Mouse (Mus musculus) lung, postnatal 14 days (tissue): ENCODE measurements around the gene Cela2a.
"Not testable (repeated sequence)": the region's sequence is repeated elsewhere in the genome, so short reads cannot be mapped to it uniquely, and the experiment has no call there.

ENCODE experiments used
- DNase-seq: peaks from one replicate; pipeline ENCODE4 v3.0.0; 2021

Cela2a gene

DNA sequence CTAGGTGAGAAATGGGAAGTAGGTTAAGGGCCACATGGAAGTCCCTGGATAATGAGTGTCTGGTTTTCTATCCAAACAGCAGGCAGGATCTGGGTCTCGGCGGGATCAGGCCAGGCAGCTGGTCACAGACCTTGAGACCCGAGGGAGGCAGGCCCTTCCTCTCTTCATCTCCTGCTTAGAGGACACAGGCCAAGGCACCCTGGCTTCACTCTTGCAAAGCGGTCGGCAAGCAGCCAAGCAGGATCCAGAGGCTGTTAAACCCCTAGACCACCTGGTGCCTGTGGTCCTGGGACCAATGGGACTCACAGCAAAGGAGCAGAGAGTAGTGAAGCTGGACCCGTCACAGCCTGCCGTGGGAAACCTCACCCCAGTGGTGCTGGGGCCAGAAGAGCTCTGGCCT lies 29.6 kb downstream of the Cela2a start:
- DNase-seq: no peak

DNA sequence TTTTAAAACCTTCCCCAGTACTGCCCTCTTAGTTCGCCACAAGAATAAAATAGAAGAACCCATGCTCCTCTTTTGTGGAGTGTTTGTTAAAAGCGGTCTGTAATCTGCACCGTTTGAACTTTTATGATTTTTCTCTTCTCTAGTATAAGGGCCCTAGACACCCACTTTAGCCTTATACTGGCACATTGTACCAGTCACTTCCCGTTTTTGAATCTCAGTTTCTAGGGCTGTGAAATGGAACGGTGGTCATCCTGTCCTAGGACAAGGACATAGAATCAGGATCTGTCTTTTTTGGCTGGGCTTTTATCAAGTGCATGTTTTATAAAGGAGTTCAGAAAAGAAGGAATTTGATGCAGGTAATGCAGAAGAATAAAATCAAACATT lies 31.8 kb downstream of the Cela2a start:
- DNase-seq: no peak

DNA sequence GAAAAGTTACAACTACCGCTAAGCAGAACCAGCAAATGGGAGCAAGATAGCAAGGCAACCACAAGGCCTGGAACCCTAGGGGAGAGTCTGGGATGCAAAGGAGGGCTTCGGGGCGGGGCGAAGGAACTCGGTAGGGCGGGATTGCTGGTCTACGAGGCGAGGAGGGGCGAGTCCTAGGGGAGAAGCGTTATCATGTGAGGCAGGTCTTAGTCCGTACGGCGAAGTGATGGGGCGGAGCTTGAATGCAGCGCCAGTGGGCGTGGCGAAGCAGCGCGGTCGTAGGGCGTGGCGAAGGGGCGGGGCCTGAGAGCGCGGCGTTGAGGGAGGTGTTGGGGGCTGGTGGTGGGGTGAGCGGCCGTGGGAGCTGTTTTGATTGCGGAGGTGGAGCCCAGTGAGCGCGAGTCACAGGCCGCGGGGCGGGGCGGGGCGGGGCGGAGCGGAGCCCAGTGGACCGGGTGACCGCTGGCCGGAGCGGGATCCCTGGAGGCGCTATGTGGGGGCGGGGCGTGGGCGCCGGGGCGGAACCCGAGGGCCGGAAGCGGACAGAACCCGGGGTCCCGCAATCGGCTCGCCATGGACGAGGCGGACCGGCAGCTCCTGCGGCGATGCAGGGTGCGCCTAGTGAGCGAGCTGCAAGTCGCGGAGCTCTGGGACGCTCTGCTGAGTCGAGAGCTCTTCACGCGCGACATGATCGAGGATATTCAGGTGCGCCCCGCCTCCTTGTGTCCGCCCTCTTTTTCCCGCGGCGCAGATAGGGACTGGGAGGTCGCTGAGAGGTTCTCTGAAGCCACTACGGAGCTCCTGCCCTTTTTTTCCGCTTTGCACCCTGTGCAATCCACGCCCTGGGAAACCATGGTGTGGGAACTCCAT lies 32.4 kb downstream of the Cela2a start, which contains the start of gene Casp9:
Gene Casp9, plus strand, starts transcription at position 331 of the 870 bp plus-strand sequence.
- peak; percentile 99 for DNase-seq

DNA sequence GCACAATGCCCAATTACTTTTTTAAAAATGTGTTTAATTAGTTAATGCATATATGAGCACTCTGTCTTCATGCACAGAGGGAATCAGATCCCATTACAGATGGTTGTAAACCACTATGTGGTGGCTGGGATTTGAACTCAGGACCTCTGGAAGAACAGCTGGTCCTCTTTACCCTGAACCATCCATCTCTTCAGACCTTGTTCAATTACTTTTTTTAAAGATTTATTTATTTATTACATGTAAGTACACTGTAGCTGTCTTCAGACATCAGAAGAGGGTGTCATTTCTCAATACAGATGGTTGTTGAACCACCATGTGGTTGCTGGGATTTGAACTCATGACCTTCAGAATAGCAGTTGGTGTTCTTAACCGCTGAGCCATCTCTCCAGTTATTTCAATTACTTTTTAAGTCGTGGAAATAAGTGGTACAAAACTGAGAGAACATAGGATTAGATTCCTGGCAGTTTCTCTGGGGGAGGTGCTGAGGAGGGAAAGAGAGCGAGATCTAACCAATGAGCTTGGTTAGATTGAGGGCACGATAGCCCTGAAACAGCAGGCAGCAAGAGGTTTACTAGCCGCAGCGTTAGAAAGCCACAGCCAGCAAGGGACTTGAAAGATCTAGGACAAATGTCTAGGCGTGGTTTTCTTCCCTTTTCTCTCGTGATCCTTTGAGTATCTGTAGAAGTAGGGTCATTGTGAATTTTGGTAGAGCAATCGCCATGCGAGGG lies 33.2 kb downstream of the Cela2a start:
- DNase-seq: peak; percentile 15

DNA sequence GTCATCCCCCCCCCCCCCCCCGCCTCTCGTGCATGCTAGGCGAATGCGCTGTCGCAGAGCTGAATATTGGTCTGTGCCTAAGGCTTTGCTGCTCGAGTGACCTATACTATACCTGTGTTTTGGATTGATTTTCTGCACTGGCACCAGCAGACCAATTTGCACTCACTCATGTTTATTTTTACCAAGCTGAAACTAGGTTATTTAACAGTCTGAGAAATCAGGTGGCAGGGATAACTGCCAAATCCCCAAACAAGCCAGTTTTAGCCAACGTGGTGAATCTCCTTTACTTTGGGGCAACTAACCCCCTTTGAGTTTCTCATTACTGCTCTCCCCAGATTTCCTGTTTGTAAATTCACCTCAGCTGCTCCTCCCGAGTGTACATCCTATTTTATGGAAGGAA lies 34.0 kb downstream of the Cela2a start:
- DNase-seq: no peak

DNA sequence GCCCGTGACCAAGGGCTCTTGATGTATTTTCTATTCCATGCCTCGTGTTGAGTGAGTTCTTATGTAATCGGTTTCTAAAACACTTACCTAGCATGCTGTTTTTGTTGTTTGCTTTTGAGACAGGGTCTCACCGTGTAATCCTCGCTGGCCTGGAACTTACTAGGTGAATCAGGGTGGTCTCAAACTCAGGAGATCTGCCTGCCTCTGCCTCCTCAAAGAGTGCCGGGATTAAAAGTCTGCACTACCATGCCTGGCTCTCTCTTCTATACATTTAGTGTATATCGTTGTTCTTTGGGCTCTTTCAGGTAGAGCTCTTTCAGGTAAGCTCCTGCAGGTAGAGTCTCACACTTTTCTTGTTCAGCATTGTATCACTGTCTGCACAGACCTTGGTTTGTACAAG lies 34.5 kb downstream of the Cela2a start:
- DNase-seq: no peak

DNA sequence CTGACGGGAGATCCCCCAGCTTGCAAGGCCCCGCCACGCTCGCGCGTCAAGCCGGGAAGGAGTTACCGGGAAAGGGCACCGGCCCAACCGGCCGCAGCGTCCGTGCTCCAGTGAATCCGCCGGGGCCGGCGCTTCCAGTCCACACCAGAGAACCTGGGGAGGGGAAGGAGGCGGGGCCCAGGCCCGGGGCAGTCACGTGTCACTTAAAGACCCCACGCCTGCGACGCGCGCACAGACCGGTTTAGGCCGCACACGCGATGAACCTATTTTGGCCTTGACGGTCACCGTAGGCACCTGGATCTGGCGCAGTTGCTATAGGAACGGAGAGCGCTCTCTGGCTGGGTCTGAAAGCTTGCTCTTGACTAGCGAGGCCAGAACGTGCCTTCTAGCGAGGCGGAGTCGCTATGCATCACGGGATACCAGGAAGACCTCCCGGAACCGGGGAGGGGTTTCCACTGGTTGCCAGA lies 35.4 kb downstream of the Cela2a start, which contains the start of gene Dnajc16:
Gene Dnajc16, minus strand, starts transcription at position 408 of the 467 bp plus-strand sequence.
- DNase-seq: peak; percentile 97

DNA sequence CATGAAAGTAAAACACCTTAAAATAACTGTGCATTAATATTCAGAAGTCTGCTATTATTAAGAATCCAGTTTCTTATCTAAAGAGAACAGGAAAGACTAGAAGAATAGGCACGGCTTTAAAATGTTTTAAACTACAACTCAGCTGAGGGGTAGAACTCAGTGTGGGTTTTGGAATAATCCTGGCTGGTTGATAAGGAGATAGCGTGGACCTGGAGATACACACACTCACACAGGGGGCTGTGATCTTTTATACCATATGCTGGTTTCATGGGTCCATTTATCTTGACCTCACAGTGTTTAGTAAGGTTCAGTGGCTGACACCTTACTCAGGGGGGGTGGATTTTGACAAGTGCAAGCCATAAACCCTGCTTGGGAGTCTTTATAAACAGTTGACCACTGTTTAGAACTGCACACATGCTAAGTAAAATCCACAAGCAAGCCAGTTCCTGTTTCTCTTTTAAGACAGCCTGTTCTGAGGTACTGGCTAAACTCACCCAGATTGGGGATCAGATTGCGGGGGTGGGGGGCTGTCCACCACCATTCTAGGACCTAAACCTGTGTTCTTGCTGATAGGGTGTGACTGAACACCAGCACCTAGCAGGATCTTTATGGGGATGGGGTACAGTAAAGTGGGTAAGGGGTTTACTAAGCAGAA lies 36.3 kb downstream of the Cela2a start:
- DNase-seq: no peak

DNA sequence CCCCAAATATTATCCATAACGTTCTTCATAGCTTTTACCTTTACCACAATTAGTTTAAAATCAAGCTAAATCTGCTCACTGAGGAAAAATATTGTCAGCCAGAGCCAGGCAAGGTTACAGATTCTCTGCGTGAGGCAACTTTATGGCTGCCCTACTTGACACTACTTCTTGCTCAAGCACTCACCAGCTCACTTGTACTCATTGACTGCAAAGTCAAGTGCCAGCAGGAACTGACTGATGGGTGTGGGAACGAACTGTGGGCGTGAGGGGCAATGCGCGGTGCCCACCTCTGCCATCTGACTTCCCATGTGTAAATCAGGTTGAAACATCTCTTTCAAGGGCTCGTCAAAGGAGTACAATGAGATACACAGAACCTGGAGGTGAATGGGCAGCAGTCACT lies 38.5 kb downstream of the Cela2a start:
- peak; percentile 33 for DNase-seq

DNA sequence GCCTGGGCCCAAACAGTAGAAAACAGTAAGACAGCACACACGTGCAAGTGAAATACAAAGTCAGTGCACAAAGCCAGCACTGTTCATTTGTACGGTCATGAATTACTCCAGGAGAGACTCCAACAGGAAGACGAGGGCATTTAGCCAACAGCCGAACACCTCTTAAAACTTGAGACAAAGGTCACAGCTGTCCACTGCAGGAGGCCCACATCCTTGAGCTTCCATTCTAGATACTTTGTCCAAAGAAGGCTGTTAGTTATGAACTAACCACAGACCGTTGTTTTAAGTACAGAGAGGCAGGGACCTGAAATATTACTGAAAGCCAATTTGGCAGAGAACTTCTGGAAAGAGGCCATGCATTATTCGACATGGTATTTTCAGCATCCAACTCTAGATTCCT lies 38.9 kb downstream of the Cela2a start:
- no peak for DNase-seq

DNA sequence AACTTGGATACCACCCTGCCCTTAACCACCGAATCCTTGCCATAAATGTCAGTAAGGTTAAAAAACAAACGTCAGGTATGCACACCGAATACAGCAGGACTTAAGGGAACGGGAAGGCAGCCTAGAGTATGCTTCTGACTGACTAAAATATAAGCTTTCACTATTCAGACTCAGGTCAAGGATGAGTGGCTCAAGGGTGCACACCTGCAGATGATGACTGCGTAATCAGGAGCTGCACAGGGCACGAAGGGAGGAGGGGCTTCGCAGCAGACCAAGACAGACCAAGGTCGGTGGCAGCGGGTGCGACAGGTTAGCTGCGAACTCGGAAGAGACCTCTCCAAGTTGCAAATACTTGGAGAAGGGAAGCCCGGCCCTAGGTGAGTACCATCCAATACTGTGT lies 39.8 kb downstream of the Cela2a start:
- no peak for DNase-seq

DNA sequence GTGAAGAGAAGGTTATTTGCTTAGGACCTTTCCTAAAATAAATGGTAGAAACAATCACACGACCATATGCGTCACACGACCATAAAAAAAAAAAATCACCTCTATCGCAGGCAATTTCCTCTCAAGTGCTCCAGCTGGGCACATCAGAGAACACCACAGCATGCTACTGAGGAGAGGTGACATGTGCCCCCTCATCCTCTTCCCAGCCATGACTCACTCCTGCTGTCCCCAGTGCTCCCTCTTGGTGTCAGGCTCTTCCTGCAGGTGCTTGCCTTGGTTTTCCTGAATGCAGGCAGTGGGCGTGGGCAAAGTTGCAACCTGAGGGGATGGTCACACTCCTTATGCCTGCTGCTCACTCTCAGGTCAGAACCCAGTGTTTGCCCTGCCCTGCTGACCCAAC lies 41.1 kb downstream of the Cela2a start:
- no peak for DNase-seq

DNA sequence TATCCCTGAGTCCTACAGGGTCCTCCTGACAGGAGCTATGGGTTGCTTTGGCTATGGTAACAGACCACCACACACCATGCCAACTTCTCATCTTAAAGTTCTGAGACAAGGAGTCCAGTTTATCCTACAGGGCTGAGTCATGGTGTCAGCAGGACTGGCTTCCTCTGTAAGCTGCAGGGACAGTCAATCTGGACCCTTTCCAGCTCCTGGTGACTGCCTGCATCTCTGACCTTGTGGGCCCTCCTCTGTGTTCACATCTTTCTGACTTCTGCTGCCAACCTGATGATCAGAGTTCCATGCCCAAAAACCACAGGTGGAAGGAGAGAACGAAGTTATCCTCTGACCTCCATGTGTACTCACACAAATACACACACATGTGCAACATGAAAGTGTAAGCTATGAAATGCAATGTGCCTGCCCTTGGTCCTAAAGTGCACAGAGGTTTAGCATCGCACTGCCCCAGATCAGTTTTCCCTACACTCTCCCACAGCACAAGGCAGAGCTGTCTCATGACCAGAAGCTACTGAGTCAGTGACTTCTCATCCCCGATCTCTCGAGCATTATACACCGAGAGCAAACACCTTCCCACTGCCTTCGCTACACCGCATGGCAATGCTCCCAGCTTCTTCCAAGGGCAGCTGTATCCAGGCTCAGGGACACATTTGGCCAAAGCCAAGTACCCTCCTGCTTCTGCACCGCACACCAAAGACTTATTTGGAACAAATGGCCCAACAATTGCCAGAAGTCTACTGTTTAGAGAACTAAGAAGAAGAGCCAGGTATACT lies 44.6 kb downstream of the Cela2a start:
- no peak for DNase-seq

DNA sequence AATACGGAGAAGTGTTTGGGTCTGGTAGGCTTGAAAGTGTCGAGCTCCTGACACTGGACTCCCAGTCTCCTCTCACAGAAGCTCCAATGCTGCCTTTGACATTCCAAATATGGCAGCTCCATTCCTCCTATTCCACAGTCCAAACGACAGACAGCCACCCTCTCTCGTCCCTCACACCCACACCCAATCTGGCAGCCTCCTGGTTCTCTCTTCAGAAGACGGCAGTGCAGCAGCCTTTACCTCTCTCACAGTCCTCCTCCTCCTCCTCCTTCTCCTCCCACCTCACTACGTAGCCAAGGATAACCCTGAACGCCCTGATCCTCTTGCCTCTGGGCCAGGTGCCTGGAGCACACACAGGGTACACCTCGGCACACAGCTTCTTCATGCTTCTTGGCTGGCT lies 46.1 kb downstream of the Cela2a start:
- no peak for DNase-seq

DNA sequence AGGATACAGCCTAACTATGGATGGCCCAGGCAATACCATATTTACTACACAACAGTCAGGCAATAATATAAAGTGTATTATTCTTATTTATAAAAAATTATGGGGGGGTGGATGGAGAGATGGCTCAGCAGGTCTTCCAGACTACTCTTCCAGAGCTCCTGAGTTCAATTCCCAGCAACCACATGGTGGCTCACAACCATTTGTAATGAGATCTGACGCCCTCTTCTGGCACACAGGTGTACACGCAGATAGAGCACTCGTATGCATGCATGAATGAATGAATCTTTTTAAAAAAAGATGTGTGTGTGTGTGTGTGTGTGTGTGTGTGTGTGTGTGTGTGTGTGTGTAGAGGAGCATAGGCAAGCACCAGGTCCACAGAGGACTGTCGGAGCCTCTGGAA lies 52.9 kb downstream of the Cela2a start:
- not testable (repeated sequence) for DNase-seq

DNA sequence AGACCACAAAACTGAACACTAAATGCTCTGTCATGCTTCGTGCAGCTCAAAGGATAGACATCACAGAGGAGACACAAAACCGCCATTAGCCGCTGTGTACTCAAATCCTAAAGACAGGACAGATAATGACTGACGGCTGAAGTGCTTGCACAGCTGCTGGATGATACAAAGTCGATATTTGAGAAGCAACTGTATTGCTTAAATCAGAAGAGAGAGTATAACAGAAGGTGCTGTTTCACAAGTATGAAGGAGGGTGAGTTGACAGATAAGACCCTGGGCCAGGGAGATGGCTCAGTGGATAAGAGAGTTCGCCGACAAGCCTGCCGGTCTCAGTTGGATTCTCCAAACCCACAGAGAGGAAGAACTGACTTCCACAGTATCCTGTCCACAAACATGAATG lies 54.1 kb downstream of the Cela2a start:
- no peak for DNase-seq

DNA sequence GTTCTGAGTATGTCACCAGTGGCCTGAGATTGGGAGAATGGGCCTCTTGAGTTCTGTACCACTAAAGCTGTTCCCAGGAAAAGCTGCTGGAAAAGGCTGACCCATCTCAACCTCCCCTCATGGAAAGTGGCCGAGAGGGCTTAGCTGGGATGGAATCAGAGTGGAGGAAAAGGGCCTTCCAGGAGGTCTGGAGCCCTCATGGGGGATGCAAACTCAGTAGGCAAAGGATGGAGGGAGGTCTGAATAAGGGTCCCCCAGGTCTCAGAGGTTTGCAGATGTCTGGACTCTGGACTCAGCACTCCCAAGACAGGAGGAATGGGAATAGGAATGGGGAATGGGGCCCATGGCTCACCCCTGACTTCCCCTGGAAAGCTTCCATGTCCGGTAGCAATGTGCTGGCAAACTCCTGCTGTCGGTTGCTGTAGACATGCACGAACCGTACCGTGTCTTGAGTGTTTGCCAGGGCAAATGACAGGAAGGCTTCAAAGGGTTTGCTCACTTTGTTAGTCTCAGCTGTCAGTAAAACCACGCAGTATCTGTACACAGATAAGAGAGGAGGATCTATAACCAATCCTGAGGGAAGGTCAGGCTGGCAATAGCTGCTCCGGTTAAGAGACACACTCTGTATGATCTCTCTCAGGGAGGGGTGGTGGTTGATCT lies 56.3 kb downstream of the Cela2a start:
- DNase-seq: no peak

DNA sequence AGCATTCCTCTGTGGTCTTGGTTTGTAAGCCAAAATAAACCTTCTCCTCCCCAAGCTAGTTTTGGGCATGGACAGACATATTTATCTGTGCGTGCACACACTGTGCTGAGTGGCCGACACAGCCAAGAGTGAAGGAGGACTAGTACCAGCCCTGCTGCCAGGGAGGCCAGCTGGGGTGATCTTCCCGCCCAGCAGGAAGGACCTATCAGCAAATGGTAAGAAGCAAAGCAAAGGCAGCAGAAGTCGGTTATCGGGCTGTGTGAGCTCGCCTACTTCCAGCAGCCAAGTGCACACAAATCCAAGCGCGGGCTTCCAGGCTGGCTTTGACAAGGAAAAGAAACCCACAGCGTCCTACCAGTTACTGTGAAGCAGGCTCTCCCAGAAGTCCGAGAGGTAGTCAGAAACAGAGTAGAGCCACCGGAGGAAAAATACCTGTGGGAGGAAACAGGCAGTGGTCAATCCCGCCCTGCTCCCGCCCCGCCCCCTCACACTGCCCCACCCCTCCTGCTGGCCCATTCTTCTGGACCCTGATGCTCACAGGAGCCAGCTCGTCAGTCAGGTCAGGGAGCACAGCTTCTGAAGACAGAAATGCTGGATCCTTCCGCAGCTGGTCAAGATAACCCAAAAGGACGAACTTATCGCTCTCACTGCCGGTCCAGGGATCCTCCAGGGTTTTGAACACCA lies 58.5 kb downstream of the Cela2a start:
- DNase-seq: no peak

DNA sequence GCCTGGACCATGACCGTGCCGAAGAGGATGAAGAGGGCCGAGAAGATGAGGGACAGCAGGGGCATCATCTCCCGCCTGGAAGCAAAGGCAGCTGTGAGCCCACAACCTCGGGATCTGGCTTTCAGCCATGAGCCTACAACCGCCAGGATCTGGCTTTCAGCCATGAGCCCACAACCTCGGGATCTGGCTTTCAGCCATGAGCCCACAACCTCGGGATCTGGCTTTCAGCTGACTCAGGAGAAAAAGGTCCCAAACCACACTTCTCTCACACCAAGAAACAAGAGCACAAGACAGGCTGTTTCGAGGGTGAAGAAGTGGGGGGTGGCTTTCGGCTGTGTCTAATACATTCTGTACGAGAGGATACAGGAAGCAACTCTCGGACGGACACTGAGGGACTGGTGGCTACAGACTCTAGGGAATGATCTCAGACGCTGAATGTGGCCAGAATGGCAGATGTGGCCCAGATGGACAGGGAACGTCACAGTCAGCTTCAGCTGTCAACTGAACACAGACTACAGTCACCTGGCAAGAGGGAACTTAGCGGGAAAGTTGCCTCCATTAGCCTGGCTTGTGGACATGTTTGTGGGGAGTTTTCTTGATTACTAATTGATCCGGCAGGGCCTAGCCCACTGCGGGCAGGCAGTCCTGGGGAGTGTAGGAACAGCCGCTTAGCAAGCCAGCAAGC lies 59.1 kb downstream of the Cela2a start:
- DNase-seq: peak; percentile 35

DNA sequence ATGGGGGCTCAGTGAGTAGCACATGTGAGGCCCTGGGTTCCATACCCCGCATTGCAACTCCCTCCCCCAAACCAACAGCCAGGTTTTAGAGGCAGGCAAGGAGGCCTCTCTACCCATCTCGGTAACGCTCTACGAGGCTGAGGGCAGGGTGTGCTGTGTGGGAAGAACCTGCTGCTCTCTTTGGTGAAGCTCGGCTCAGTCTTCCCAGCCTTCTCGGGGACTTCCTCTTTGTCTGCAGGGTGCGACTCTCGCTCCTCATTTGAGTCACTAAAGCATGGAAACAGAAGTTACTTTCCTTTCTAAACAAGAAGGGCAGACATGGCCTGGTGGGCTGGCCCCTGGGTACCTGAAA lies 59.7 kb downstream of the Cela2a start:
- peak; percentile 9 for DNase-seq

DNA sequence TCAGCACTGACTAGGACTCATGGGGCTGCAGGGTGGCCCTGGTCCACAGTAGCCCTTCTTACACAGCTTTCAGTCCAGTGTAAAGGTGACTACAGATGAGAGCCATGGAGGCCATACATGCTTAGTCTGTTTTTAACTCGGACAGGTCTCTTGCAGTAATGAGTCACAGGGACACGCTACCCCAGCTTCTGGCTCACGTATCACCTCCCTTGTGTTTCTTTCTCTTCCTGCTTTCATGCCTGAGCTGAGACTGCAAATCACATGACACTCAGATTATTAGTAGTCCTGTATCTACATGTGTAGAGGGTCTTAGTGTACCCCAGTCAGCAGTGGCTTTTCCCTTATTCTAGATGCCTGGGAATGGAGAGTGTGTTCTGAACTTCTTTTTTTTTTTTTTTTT lies 61.0 kb downstream of the Cela2a start:
- DNase-seq: no peak
